Mouse (Mus musculus): ENCODE data around the gene Msantd1. TPM values are rescaled to one million over a fixed set of nuclear protein-coding genes. Genes with fewer than 3 reads are reported as not detected.
"Not testable (repeated sequence)": the region's sequence is repeated elsewhere in the genome, so short reads cannot be mapped to it uniquely, and the experiment has no call there.

Gene Msantd1
- polyA plus RNA-seq (2015; fragmentation: Nextera tagmentation; extraction: Ambion mirVana) = 0.68 and 0.82 TPM in 2 replicates

GRCm38 (mm10) chr5:34907910-34908725 is at the start of gene Msantd1:
Gene Msantd1 (plus strand): TSS chr5:34908012.
- no peak for ATAC-seq (ENCODE audit: insufficient number of reproducible peaks, low FRiP score, low TSS enrichment, low read depth)
- Histone ChIP-seq H3K27ac (peak within 1 kb of the TSS; percentile 13; the same call in 1 of the 2 replicates), H3K9me3 (no peaks in the 10 kb centered on the region), H3K4me3 (no peak within 1 kb of the TSS), H3K9ac (no peak within 1 kb of the TSS), H3K4me1 (peaks cover 7% of the 10 kb centered on the region), H3K4me2 (no peak within 1 kb of the TSS), H3K36me3 (peaks cover 66% of the 10 kb centered on the region), H3K27me3 (no peaks in the 10 kb centered on the region)
- WGBS = 68% methylated on average over 6 of the region's 6 CpGs

DNA sequence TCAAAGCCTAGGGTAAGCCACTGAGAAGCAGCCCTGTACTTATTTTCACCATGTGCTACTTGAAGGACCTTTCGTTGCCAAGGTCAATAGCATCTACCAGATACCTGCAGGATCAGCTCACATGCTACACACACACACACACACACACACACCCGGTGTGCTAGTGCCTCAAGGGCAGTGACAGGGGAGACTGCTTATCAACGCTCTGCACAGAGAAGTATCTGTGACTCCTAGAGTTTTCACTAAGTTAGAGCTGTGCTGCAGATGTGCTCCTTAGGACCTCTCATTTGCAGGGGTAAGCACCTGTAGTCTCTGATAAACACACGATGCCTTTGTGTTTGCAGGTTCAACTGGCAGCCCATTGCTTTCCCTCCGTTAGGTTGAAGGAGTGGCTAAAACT is 42.4 kb upstream of the Msantd1 start:
- H3K4me2 ChIP-seq = no peak overlapping the region
- H3K36me3 ChIP-seq = peaks cover 63% of the 10 kb centered on the region
- 95% methylated on average over 5 of the region's 5 CpGs for WGBS
- H3K9ac ChIP-seq = no peak overlapping the region
- ATAC-seq (ENCODE audit: insufficient number of reproducible peaks, low FRiP score, low TSS enrichment, low read depth) = no peak
- no peaks in the 10 kb centered on the region for H3K4me1 ChIP-seq
- H3K27ac ChIP-seq = no peak overlapping the region
- H3K9me3 ChIP-seq = no peaks in the 10 kb centered on the region
- H3K4me3 ChIP-seq = no peak overlapping the region
- no peaks in the 10 kb centered on the region for H3K27me3 ChIP-seq

DNA sequence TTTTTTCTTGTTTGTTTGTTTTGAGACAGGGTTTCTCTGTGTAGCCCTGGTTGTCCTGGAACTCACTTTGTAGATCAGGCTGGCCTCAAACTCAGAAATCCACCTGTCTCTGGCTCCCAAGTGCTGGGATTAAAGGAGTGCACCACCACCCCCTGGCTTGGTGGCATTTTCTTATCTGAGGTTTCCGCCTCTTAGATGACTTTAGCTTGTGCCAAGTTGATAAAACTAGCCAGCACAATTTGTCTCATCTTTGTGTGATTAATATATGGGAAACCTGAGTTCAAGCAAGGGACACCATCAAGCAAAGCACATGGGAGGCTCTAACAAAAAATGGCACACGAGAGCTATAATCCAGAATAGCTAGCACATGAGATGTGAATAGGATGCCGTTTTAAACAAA is 27.5 kb upstream of the Msantd1 start:
- not testable (repeated sequence) for H3K9me3 ChIP-seq; H3K4me3 ChIP-seq; H3K27ac ChIP-seq; H3K4me2 ChIP-seq; ATAC-seq (ENCODE audit: insufficient number of reproducible peaks, low FRiP score, low TSS enrichment, low read depth); H3K27me3 ChIP-seq; H3K9ac ChIP-seq; H3K4me1 ChIP-seq
- WGBS = 95% methylated on average over 3 of the region's 3 CpGs
- peaks cover 85% of the 10 kb centered on the region for H3K36me3 ChIP-seq

- H3K9me3 ChIP-seq = no peaks in the 10 kb centered on the region
- H3K4me2 ChIP-seq = no peak overlapping the region
- peaks cover 80% of the 10 kb centered on the region for H3K36me3 ChIP-seq
- no peak overlapping the region for H3K27ac ChIP-seq
- H3K4me1 ChIP-seq = no peaks in the 10 kb centered on the region
- H3K27me3 ChIP-seq = no peaks in the 10 kb centered on the region
- 91% methylated on average over 3 of the region's 3 CpGs for WGBS
- H3K9ac ChIP-seq = no peak overlapping the region
- H3K4me3 ChIP-seq = no peak overlapping the region
- ATAC-seq (ENCODE audit: insufficient number of reproducible peaks, low FRiP score, low TSS enrichment, low read depth) = no peak
Observed at GRCm38 (mm10) chr5:34881023-34881422, 26.8 kb upstream of the Msantd1 start.

DNA sequence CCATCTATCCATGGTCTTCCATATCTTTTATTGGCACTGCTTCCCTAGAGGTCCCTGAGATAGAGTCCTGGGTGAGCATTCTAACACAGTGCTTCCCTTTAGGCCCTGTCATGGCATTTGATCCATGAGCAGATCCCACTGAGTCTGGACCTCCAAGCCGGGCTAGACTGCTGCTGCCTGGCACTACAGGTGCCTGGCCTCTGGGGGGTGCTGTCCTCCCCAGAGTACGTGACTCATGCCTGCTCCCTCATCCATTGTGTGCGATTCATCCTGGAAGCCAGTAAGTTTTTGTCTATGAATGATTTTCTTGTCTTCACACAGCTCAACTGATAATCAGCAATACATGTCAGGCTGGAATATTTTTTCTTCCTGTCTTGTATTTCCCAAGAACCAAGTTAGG is 22.6 kb upstream of the Msantd1 start:
- Histone ChIP-seq H3K9me3 (no peaks in the 10 kb centered on the region), H3K27me3 (no peaks in the 10 kb centered on the region), H3K4me1 (no peaks in the 10 kb centered on the region), H3K4me3 (no peak overlapping the region), H3K9ac (no peak overlapping the region), H3K4me2 (no peak overlapping the region), H3K36me3 (peaks cover 77% of the 10 kb centered on the region), H3K27ac (no peak overlapping the region)
- no peak for ATAC-seq (ENCODE audit: insufficient number of reproducible peaks, low FRiP score, low TSS enrichment, low read depth)
- WGBS = 85% methylated on average over 3 of the region's 3 CpGs

DNA sequence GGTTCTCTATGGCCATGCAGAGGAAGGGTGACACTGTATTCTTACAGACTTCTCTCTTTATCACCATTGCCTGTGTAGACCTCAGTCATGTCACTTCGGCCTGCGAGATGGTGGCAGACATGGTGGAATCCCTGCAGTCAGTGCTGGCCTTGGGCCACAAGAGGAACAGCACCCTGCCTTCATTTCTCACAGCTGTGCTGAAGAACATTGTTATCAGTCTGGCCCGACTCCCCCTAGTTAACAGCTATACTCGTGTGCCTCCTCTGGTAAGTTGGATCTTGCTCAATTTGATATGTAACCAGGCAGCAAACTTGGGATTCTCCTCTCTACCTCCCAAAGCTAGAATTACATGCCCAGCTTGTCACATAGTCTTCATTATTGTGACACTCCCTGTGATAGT is 18.6 kb upstream of the Msantd1 start:
- Histone ChIP-seq H3K27me3 (no peaks in the 10 kb centered on the region), H3K4me1 (no peaks in the 10 kb centered on the region), H3K9me3 (no peaks in the 10 kb centered on the region), H3K27ac (no peak overlapping the region), H3K4me3 (no peak overlapping the region), H3K4me2 (no peak overlapping the region), H3K36me3 (peaks cover 76% of the 10 kb centered on the region), H3K9ac (no peak overlapping the region)
- ATAC-seq (ENCODE audit: insufficient number of reproducible peaks, low FRiP score, low TSS enrichment, low read depth) = no peak
- 84% methylated on average over 4 of the region's 4 CpGs for WGBS

- Histone ChIP-seq H3K4me2 (no peak overlapping the region), H3K27me3 (no peaks in the 10 kb centered on the region), H3K4me1 (no peaks in the 10 kb centered on the region), H3K27ac (no peak overlapping the region), H3K4me3 (no peak overlapping the region), H3K36me3 (peaks cover 73% of the 10 kb centered on the region), H3K9ac (no peak overlapping the region), H3K9me3 (no peaks in the 10 kb centered on the region)
- no peak for ATAC-seq (ENCODE audit: insufficient number of reproducible peaks, low FRiP score, low TSS enrichment, low read depth)
- WGBS = 90% methylated on average over 3 of the region's 3 CpGs
Observed at GRCm38 (mm10) chr5:34896697-34897453, 10.9 kb upstream of the Msantd1 start.

DNA sequence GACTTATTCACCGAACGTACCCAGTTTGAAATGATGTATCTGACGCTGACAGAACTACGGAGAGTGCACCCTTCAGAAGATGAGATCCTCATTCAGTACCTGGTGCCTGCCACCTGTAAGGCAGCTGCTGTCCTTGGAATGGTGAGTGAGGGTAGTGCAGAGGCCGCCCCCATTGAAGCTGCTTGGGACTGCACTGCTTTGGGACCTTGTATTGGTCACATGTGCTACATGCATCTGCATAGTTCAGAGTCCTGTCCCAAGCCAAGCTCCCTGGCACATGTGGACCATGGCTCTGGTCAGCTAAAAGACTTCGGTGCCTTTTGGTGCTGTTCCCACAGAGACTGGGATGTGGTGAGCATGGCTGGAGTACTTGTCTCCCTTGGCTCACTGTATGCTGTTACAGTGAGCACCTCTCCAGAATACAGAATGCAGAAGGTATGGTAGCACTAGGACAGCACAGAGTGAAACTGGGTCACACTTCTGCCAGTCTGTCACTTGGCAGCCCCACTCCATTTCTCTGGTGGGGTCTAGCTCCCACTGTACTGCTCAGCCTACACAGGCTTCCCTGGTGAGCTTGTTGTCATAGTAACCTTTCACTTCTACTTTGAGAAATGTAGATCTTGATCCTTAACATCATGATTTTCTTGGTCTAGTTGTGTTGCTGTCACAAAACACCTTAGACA is 7.9 kb upstream of the Msantd1 start:
- Histone ChIP-seq H3K4me3 (no peak overlapping the region), H3K4me1 (no peaks in the 10 kb centered on the region), H3K9ac (no peak overlapping the region), H3K27me3 (no peaks in the 10 kb centered on the region), H3K9me3 (no peaks in the 10 kb centered on the region), H3K36me3 (peaks cover 84% of the 10 kb centered on the region), H3K27ac (no peak overlapping the region), H3K4me2 (no peak overlapping the region)
- no peak for ATAC-seq (ENCODE audit: insufficient number of reproducible peaks, low FRiP score, low TSS enrichment, low read depth)
- WGBS = 95% methylated on average over 6 of the region's 6 CpGs

GRCm38 (mm10) chr5:34902371-34902770 is 5.4 kb upstream of the Msantd1 start:
- Histone ChIP-seq H3K4me1 (no peaks in the 10 kb centered on the region), H3K27me3 (no peaks in the 10 kb centered on the region), H3K4me3 (no peak overlapping the region), H3K36me3 (peaks cover 86% of the 10 kb centered on the region), H3K9me3 (no peaks in the 10 kb centered on the region), H3K27ac (0 out of 2 replicates have a peak overlapping the region, but pooled peaks have one; percentile 22), H3K4me2 (no peak overlapping the region), H3K9ac (no peak overlapping the region)
- ATAC-seq (ENCODE audit: insufficient number of reproducible peaks, low FRiP score, low TSS enrichment, low read depth) = no peak

- Histone ChIP-seq H3K9ac (no peak overlapping the region), H3K4me2 (no peak overlapping the region), H3K9me3 (no peaks in the 10 kb centered on the region), H3K27ac (0 out of 2 replicates have a peak overlapping the region, but pooled peaks have one; percentile 22), H3K36me3 (peaks cover 86% of the 10 kb centered on the region), H3K27me3 (no peaks in the 10 kb centered on the region), H3K4me3 (no peak overlapping the region), H3K4me1 (no peaks in the 10 kb centered on the region)
- ATAC-seq (ENCODE audit: insufficient number of reproducible peaks, low FRiP score, low TSS enrichment, low read depth) = no peak
- 76% methylated on average over 5 of the region's 5 CpGs for WGBS
Observed at GRCm38 (mm10) chr5:34902811-34903385, 4.9 kb upstream of the Msantd1 start.

DNA sequence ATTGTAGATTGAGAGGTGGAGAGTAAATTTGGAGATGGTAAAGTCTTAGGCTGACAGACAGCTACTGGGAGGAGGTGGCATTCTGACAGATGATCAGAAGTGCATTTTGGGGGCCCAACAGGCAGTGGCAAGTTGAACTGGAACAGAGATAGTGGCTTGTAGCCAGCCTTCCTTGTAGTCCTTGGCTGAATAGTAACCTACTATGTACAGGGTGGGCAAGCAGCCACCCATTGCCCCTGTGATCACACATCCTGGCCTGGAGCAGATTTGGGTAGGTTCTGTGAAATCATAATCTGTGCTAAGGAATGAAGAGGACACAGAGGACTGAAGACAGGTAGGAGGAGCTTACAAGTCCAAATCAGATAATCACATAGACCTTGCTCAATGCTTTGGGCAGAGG is 3.4 kb upstream of the Msantd1 start:
- no peak for ATAC-seq (ENCODE audit: insufficient number of reproducible peaks, low FRiP score, low TSS enrichment, low read depth)
- H3K27ac ChIP-seq = no peak overlapping the region
- no peak overlapping the region for H3K4me3 ChIP-seq
- H3K4me1 ChIP-seq = peaks cover 5% of the 10 kb centered on the region
- no peaks in the 10 kb centered on the region for H3K27me3 ChIP-seq
- H3K9me3 ChIP-seq = no peaks in the 10 kb centered on the region
- H3K36me3 ChIP-seq = peaks cover 87% of the 10 kb centered on the region
- no peak overlapping the region for H3K4me2 ChIP-seq
- H3K9ac ChIP-seq = no peak overlapping the region

Measured in limb, embryonic 15.5 days (tissue).